Mouse (Mus musculus) spleen, postnatal 10 days (tissue): ENCODE results near the gene Dydc2.

ENCODE experiments used
- DNase-seq, 2 experiments: peaks; one replicate each; pipeline ENCODE4 v3.0.0; 2021 to 2022; ENCODE audit warnings: low spot score in 2 of 2

Gene Dydc2

GRCm38 (mm10) chr14:40999904-41000645 is 68.9 kb downstream of the Dydc2 start:
- DNase-seq, result peak in 1 of 2 experiments; percentile 69
